Mouse (Mus musculus) cortical plate, adult 2 months (tissue): Measurements from ENCODE around the gene Anapc16.

Experiments used
- CTCF ChIP-seq: fragments of 200-500 bp; IDR thresholded peaks from 2 replicates; pipeline ENCODE4 v1.5.1; 2011; ENCODE audit warnings: mild to moderate bottlenecking, control low read depth, low read length; ENCODE audit not compliant: insufficient read depth; ENCODE audit errors: extremely low read depth
- POLR2A ChIP-seq: fragments of 200-500 bp; IDR thresholded peaks from 2 replicates; pipeline ENCODE4 v1.6.1; 2011; ENCODE audit warnings: mild to moderate bottlenecking, low read length, control low read depth; ENCODE audit not compliant: insufficient read depth; ENCODE audit errors: extremely low read depth

DNA sequence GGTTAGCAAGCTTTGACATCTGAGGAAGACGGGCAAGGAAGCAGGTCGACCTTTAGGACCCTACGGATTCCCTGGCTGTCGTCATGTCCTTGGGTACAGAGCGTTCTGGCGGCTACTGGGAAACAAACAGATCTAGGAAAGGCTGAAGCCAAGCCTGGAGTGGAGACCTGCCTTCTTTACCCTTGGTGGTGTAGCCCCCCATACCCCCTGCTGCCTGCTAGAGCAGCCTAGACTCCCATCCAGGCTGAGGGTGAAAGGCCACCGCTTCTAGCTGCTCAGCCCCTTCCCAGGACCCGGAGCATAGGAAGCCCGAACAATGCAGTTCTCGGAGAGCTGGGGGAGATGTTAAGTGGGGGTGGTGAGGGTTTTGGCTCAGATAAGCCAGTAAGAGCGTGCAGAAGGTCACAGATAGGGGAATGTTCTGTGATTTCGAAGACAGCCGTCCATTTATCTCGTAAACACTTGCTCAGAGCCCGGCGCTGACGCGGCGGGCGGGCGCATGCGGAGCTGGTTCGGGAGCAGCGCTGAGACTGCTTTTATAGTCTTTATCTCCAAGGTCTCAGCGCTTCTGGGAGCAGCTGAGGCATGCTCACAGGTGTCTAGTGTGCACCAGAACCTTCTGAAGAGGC lies 33.0 kb downstream of the Anapc16 start:
- no peak for TF ChIP-seq CTCF
- TF ChIP-seq POLR2A, result peak; percentile 88
